Mouse (Mus musculus) heart, adult 9 months (tissue): ENCODE results near the gene Zfp82.
A peak's percentile ranks its signal among the peaks of the same experiment; 100 is the strongest.
"Not testable (repeated sequence)": the region's sequence is repeated elsewhere in the genome, so short reads cannot be mapped to it uniquely, and the experiment has no call there.

ENCODE experiments used
- DNase-seq, 2 experiments: peaks; one replicate each; pipeline ENCODE4 v3.0.0; 2022; ENCODE audit warnings: low spot score in 2 of 2

Gene Zfp82

DNA sequence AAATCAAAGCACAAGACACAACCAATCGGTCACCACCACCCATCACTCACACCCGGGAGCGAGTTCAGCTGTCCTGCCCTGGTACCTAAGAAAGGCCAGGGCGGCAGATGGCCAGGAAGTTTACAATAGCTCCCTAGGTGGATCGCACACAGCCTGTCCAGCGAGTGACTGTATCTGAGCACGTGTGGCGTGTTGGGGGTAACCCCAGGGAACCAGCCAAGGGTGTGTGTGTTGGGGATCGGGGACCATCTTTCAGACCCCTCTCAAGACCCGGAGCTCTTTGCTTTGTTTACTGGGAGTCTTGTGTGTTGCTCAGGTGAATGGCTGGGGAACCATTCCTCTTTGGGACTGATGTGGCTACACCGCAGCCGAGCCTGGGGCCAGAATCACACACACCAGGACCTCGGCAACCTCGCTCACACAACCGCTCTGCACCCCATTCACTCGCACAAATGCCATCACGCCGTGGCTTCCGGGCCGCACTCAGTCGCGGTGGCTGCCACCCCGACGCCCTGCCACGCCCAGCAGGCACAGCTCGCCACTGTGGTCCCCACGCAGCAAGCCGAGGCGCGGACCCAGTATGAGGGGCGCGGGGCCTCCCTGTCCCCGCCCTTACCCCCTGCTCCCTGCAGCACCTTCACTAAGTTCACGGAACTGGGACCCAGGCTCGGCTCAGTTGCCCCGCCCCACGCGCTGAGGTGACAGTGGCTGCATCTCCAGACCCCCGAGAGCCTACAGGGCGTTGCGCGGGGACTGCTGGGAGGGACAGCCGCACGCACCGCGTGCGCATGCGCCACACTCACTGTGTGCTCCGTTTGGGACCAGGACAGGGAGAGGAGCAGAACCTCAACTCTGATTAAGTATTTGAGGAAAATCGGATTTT lies at the start of gene Zfp82:
TSS of gene Zfp82 (minus strand) at position 755 of the 883 bp plus-strand sequence.
- DNase-seq = peak; percentile 80 to 81

DNA sequence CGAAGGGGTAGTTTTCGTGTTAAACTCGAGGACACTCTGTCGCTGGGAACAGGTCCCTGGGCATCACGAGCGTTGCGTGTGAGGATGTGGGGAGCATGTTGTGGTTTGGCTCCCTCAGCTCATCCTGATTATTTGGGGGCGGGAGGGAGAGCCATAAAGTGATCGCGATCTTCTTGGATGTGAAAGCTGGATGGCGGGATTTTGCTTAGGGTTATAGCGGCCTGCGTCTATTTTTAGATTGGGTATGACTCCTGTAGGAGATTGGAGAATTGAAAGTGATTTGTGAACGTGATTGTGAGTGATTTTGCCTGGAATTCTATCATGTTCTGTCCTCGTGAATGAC lies 49.5 kb upstream of the Zfp82 start:
- DNase-seq = no peak

DNA sequence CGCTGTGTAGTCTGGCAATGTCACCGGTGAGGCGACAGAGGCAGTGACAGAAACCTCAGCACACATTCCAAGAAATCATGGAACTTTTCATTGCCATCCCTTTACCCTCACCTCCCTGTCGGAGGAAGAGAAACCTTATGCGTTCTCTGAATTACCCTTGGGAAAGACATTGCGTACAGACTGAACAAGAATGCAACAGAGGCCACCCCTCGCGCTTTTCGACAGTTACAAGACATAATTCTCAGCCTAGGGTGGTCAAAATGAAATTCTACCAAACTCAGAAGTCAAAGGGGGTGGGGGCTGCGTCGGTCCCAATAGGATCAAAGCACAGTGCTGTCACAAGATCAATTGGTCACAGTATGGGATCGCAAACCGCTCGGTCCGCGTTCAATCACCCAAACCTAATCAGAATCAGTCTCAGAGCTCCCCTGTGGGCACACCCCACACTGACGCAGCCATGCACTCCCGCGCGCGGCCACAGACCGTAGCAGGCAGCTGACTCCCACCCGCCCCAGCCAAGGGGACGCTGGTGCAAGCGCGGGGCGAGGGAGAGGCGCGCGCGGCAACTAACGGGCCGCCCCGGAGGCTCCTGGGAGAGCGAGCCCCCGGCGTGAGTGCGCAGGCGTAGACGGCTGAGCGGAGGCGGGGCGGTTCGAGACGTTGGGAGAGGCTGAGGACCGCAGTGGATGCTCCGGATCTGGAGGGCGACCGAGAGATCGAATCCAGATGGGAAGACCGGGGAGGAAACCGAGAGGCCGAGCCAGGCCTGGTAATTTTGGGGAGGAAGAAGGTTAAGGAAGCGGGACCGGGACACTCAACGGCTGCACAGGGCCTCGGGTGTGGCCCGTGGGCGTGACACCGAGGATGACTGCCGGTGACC lies 48.8 kb upstream of the Zfp82 start, which contains the start of gene Zfp382:
TSS of gene Zfp382 (plus strand) at position 635 of the 880 bp plus-strand sequence.
- DNase-seq = peak; percentile 90

DNA sequence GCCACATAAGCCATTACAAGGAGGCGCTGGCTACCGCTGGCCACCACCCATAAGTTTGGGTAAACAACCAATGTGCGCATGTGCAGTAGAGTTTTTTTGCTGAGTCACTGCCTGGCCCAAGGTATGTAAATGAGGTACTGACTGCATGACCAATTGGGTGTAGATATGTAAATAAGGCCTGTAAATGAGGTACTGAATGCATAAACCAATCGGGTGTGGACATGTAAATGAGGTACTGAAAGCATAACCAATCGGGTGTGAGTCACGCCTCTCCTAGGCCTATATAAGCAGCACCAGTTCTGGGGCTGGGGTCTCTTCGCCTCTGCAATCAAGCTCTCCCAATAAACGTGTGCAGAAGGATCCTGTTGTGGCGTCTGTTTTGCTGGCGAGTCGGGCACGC lies 45.2 kb upstream of the Zfp82 start:
- DNase-seq = not testable (repeated sequence)

DNA sequence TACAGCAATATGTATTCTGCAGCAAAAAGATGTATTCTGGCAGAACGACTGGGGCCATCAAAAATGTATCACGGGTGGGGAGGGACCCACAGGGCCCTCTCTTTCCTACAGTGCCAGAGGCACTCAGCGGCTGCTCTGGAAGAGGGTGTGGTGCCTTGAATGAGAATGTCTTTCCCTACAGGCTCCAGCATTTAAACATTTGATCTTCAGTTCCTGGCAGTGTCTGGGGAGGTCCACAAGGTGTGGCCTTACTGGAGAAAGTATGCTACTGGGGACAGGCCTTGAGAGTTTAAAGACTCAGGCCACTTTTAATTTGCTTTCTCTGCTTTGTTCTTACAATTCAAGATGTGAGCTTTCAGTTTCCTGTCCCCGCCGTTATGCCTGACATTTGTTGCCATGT lies 43.4 kb upstream of the Zfp82 start:
- no peak for DNase-seq

DNA sequence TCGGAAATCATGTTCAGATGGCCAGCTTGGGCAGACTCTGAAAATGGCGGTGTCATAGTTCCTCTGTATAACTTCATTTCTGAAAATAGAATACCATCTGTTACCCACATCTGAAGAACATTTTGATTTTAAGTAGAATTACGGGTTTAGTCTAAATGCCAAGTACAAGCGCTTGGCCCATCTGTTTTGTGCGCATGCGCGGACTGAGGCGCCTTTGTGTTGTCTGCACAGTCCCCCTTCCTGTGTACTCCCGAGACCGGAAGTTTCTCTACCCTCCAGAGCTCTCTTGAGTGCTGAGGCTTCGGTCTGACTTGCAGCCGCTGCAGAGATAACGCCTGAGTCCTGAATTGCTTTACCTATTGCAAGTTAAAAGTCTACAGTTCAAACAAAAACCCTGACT lies 26.6 kb upstream of the Zfp82 start:
- DNase-seq = peak; percentile 21 to 27

DNA sequence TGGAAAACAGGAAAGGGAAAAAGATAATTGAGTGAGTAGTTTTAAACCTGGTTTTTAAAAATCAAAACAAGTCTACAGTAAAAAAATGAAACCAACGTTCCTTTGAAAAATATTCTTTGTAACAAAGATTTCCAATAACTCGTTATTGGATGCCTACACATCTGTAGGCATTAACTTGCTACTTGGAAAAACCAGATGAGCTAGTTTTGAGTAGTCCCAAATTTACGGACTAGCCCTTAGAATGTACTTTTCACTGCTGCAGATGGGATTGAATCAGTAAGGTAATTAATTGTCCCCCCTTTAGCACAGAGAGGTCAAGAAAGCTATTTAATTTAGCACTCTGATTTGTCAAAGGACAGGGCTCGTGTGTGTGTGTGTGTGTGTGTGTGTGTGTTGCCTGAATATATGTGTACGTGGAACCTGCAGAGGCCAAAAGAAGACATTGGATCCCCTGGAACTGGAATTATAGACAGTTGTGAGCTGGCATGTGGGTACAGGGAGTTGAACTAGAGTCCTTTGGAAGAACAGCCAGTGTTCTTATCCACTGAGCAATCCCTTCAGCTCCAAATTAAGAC lies 22.9 kb upstream of the Zfp82 start:
- no peak for DNase-seq

DNA sequence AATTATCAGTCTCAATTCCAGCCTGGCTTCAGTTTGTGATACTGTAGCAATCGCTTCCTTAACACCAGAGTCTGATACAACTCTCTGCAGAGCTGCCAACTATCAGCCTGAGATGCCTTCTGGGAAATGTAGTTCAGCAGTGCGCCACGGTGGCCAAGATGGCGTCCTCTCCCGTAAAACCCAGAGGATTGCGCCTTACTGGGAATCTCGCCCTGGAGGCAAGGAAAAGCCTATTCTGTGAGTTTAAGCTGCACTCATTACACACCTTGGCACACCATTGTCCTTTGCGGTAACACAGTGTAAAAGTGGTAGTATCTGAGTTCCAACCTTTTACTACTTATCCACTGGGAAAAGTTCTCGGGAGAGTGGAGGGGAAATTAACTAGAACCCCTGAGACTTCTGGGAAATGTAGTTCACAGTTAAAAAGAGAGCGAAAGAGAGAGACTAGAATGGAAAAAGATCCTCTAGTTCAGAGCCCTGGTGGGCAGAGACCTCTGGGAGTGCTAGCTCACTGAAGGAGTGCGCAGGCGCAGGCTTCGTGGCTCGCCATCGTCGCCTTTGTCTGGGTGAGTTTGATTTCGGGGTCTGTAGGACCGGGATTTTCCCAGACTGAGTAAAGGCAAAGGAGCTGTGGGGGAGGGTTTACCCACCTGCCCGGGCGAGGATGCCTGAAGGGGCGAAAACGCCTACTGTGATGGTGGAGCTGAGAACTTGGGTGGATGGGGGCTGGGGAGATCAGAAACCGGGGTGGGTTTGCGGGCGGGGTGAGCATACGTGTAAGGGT lies 22.1 kb upstream of the Zfp82 start, which contains the start of gene Zfp260:
TSS of gene Zfp260 (plus strand) at position 132 of the 784 bp plus-strand sequence.
- peak; percentile 92 to 95 for DNase-seq

DNA sequence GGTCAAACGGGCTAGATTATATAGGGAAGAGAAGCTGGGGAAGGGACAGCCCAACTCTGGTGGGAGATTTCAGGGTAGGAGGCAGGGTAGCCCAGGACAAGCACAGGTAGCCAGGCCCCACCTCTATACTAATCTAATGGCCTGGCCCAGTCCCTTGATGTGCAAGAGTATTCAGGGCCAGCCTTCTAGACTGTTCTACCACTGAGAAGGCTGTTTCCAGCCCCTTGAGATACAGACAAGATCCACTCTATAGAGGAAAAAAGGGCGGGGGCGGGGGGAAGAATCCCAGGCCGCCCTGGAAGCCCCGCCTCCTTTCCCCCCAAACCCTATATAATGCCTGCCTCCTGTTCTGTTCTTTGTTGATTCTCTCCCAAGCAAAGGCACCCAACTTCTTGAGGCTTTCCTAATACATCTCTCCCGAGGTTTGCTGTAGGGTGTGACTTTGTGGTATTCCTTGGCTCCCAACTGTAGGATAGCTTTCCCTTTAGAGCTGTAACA lies 21.3 kb upstream of the Zfp82 start:
- DNase-seq = no peak

DNA sequence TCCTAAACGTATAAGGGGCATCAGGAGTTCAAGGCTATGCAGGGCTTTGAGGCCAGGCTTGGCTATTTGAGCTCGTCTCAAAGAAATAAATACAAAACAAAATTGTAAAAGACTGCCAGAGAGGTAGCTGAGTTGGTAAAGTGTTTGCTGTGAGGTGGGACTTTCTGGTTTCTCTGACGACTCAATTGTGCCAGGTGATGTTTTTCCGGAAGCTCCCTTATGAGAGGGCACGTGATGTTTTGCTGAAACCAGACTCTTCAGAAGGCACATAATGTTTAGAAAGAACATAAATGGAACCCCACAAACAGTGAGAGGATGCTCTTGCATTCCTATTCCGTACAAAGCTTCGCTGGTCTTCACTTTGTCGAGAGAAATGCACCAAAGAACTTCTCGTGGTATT lies 20.0 kb upstream of the Zfp82 start:
- DNase-seq = no peak

DNA sequence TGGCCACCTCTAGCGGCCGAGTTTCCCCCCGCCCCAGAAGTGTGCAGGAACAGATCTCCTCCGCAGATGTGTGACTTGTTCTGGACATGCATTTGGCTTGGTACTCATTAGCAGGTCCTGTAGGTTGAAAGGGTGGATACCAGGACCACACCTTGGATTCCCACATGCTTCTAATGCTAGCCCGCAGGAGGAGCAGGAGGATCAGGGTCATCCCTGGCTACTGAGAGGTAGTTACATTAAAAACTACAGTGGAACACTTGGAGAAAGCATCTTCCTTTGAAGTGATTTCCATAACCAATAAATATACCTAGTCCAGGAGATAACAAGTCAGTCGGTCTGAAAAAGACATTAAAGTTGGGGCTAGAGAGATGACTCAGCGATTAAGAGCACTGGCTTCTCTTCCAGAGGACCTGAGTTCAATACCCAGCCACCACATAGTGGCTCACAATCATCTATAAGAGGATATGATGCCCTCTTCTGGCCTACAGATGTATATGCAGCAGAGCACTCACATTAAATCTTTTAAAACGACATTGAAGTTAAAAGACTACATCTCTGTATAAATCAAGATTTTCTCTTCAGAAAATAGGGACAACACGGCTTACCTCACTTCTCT lies 18.4 kb upstream of the Zfp82 start:
- DNase-seq = peak in 1 of 2 experiments; percentile 17

DNA sequence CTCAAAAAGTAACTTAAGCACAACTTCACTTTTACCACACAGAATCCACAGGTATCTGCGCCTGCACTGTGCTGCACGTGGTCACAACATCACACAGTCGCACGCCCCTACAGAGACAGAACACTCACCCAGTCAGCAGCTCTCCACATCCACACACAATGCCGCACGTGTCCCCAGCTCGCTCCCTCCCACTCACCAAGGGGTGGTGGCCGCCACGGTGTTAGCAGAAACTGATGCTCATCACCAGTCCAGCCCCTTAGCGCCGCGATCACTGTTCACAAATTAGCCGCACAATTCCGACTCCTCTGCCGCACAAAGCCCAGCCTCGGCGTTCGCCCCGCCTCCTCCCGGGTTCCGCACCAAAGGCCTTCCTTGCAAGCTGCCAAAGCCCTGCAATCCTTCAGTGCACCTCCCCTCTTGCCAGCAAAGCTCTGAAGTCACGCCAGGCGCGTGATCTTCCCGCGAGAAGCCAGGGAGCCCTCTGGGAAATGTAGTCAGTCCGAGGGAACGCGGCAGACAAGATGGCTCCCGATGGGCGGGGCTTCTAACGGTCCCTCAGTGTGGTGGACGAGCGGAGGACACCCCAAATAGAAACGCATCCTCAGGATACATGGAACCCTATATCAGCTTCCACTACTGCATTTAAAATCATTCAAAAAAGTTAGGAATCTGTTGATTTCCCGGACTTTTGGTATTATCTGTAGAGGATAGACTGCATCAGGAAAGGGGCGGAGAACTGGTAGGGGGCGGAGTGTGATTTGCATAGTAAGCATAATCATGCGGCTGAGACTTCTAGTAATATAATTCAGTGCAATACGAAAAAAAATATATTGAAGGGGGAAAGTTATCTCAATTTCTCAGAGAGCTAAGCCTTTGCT lies 17.6 kb upstream of the Zfp82 start, which contains the start of the genes Gm26920 and Zfp566:
TSS of gene Gm26920 (minus strand) at position 319 of the 878 bp plus-strand sequence.
TSS of gene Zfp566 (minus strand) at position 436 of the 878 bp plus-strand sequence.
- peak; percentile 94 to 98 for DNase-seq

DNA sequence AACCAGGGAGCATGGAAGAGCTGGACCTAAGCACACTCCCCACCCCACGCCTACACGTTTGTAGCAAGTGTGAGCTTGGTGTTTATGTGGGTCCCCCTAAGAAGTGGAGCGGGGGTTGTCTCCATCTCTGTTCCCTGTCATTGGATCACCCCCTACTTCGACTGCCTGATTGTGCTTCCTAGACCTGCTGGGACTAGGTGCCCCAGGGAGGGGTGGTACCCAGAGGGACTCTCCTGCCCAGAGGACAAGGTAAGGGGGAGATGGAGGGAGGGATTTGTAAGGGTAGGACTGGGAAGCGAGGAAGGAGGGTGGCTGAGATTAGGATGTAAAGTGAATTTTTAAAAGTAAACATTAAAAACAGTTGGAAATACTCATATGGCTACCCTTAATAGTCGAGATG lies 16.7 kb upstream of the Zfp82 start:
- DNase-seq = no peak

DNA sequence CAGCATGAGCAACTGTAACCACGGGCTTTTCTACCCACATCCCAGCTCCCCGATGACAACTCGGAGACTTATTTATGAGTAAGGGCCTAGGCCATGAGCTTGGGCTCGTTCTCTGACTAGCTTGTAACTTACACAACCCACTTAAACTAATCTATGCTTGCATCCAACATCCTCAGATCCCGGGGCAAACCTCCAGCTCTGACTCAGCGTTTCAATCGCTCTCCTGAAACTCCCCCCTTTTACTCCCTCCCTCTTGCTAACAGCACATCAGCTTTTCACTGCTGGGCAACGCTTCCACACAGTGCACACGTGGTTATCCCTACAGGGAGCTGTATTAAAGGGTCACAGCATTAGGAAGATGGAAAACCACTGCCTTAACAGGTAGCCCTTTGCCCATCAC lies 13.8 kb upstream of the Zfp82 start:
- DNase-seq = no peak

DNA sequence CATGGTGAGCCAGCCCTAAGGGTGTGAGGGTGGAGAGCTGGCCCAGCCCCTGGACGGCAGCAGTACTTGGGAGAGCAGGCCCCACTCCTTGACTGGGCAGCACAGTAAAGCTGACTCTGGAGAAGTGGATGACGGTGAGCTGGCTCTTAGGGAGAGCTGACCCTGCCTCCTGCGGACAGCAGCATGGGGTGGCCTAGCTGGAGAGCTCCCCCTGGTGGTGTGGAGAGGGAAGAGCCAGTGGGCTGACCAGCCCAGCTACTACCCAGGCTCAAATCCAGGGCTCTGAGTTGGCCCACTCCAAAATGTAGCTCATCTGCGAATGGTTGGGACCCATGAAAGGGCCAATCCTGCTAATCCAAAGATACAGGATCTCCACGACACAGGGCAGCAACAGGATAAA lies 8.1 kb downstream of the Zfp82 start:
- no peak for DNase-seq

DNA sequence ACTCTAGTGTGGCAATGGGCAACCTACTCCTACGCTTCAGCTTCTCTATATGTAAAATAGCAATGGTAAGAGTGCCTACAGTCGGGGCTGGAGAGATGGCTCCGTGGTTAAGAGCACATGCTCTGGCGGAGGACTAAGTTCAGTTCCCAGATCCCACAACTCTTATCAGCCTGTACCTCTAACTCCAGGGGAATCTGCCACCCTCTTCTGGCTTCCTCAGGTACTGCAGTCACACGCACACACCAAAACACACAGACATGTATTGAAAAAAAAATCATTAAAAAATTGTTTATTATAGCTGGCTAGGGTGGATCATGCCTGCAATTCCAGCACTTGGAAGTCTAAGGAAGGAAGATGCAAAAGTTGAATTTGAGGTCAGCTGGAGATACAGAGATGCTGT lies 10.2 kb downstream of the Zfp82 start:
- DNase-seq = no peak

DNA sequence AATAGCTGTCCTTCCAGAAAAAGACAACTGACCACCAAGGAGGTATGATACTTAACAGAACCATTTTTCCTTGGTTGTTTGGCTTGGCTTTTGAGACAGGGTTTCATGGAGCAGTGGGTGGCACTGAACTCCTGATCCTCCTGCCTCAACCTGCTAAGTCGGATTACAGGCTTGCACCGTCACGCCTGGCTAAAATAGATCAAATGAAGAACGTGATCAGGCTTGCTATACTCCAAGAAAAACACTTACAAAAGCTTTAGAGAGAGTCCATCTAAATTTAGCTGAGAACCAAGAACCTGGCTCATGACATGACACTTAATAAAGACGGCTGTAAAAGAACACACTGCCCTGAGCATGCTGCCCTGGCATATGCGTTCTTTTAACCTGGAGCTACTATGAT lies 12.4 kb downstream of the Zfp82 start:
- DNase-seq = peak in 1 of 2 experiments; percentile 9

DNA sequence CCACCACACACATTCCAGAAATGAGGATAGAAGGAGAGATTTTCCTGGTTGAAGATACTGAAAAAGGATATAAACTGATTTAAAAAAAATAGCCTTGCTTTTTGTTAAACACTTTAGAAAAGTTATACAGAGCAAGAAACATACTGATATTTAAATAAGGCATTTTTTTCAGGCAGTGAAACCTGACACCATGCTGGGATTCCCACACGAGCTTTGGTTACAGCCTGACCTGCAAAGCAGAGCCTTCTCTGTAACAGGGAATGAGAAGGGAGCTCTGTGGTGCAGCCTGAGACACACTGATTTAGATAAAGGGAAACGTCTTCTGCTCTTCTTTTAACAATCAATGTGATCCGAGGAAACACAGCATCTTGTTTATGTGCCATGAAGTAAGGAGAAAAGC lies 19.1 kb downstream of the Zfp82 start:
- DNase-seq = no peak

DNA sequence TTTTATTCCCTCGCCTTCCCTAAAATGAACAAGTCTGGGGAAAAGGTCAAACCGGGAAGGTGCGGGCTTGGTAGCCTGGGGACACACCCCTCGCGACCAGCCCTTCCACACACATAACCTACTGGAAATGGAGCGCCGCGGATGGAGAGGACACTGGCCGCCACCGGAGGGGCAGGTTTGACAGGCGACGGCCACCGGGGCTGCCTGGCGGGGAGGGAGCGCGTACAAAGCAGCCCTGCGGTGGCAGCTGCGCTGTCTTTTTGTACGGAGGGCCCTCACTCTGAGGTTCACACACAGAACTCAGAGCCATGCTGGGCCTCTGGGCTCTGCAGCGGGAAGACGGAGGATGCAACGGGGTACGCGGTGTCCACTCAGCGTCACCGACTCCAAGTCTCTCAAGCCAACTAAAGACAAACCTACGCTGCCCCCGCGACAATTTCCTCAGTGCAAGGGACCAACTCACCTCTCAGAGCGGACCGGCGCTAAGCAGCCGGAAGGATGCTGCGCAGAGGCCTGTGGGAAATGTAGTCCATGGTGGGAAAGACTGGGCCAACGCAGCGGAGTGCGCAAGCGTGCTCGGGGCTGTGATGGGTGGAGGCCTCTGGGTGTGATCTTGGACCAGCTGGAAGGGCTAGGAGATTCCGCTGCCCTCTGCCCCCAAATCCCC lies 21.7 kb downstream of the Zfp82 start, which contains the start of gene Zfp14:
TSS of gene Zfp14 (minus strand) at position 499 of the 667 bp plus-strand sequence.
- DNase-seq = peak; percentile 89 to 90
